Mouse (Mus musculus): ENCODE results near the gene Zbtb46. TPM values are rescaled to one million over a fixed set of nuclear protein-coding genes. Genes with fewer than 3 reads are reported as not detected.

Gene Zbtb46
- polyA plus RNA-seq, 1 experiment: 4.3 TPM

DNA sequence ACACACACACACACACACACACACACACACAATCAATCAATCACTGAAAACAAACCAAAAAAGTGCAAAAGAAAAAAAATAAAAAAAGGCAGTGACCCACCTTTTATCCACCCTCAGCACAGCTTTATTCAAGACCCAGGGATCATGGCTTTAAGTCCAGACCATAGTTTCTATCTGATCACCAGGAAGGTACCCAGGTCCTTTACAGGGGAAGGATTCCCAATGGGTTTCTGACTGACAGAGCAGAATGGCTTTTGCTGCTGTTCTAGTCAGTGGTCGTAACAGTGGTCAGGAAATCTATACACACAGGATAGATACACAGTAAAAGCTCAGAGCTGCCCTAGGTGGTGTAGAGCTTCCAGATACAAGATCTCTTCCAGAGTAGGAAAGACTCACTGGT lies 26.5 kb upstream of the Zbtb46 start:
- Histone ChIP-seq H3K9me3 (replicated peaks; ENCODE audit: control insufficient read depth, insufficient read depth, low read length, poor library complexity, severe bottlenecking) (no peaks in the 10 kb centered on the region), H3K27ac (ENCODE audit: insufficient read depth, low read length) (no peak overlapping the region), H3K27me3 (ENCODE audit: control insufficient read depth, insufficient read depth, low read length, poor library complexity, severe bottlenecking) (no peaks in the 10 kb centered on the region), H3K4me3 (ENCODE audit: low read depth, low read length) (no peak overlapping the region), H3K36me3 (ENCODE audit: control insufficient read depth, insufficient read depth, low read length, poor library complexity, severe bottlenecking) (no peaks in the 10 kb centered on the region), H3K9ac (ENCODE audit: low read depth, poor library complexity, severe bottlenecking) (no peak overlapping the region), H3K4me1 (ENCODE audit: control insufficient read depth, insufficient read depth, low read length) (no peaks in the 10 kb centered on the region)
- TF ChIP-seq POLR2A (IDR thresholded peaks at IDR 0.05; ENCODE audit: insufficient read depth, low read length): no peak
- no peak for TF ChIP-seq EP300 (IDR thresholded peaks at IDR 0.05; ENCODE audit: insufficient read depth, low read depth, low read length)
- TF ChIP-seq CTCF (IDR thresholded peaks at IDR 0.05; ENCODE audit: low read depth, low read length): no peak

DNA sequence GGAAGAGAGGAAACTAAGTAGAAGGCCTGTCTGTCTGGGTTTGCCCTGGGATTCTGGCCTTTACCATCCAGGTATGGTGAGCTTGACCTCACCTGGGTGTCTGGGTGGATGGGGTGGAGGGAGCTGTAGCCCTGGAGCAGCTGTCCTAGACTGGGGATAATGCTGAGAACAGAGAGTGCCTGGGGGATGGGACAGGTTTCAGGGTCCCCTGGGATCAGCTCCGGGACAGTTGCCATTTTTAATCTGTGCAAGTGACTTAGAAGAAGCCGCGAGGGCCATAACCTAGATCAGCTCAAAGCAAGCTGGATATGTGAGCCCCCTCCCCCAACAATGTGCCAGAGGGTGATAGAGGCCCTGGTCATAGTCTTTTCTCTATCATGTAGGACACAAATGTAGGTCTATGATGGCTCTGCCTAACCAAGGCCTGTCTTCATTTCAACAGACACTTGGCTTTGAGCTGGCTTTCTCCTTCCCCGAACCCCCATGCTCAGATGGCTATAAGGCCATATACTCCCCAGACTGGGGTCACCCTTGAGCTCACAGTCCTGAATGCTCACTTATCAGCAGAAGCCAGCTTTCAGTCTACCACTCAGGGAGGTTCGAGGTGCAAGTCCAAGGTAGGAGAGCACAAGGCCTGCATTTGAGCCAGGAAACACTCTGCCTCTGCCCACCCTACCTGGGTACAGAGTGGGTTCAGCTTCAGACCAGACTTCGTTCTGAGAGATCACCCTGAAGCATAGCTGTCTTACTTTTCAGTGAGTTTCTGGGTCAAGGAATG lies 25.4 kb upstream of the Zbtb46 start:
- TF ChIP-seq CTCF (IDR thresholded peaks at IDR 0.05; ENCODE audit: low read depth, low read length) (no peak), POLR2A (IDR thresholded peaks at IDR 0.05; ENCODE audit: insufficient read depth, low read length) (no peak), EP300 (IDR thresholded peaks at IDR 0.05; ENCODE audit: insufficient read depth, low read depth, low read length) (no peak)
- H3K27ac ChIP-seq (ENCODE audit: insufficient read depth, low read length): no peak overlapping the region

GRCm38 (mm10) chr2:181483562-181484318 lies 24.5 kb upstream of the Zbtb46 start:
- H3K27ac ChIP-seq (ENCODE audit: insufficient read depth, low read length): no peak overlapping the region
- H3K4me3 ChIP-seq (ENCODE audit: low read depth, low read length): no peak overlapping the region
- no peaks in the 10 kb centered on the region for H3K27me3 ChIP-seq (ENCODE audit: control insufficient read depth, insufficient read depth, low read length, poor library complexity, severe bottlenecking)
- TF ChIP-seq CTCF (IDR thresholded peaks at IDR 0.05; ENCODE audit: low read depth, low read length) (no peak), POLR2A (IDR thresholded peaks at IDR 0.05; ENCODE audit: insufficient read depth, low read length) (no peak), EP300 (IDR thresholded peaks at IDR 0.05; ENCODE audit: insufficient read depth, low read depth, low read length) (no peak)
- H3K4me1 ChIP-seq (ENCODE audit: control insufficient read depth, insufficient read depth, low read length): no peaks in the 10 kb centered on the region
- H3K9me3 ChIP-seq (replicated peaks; ENCODE audit: control insufficient read depth, insufficient read depth, low read length, poor library complexity, severe bottlenecking): no peaks in the 10 kb centered on the region
- H3K36me3 ChIP-seq (ENCODE audit: control insufficient read depth, insufficient read depth, low read length, poor library complexity, severe bottlenecking): no peaks in the 10 kb centered on the region
- no peak overlapping the region for H3K9ac ChIP-seq (ENCODE audit: low read depth, poor library complexity, severe bottlenecking)

More for the DNA sequence above, 25.4 kb upstream of the Zbtb46 start:
- H3K9me3 ChIP-seq (replicated peaks; ENCODE audit: control insufficient read depth, insufficient read depth, low read length, poor library complexity, severe bottlenecking): no peaks in the 10 kb centered on the region
- no peaks in the 10 kb centered on the region for H3K36me3 ChIP-seq (ENCODE audit: control insufficient read depth, insufficient read depth, low read length, poor library complexity, severe bottlenecking)
- no peaks in the 10 kb centered on the region for H3K27me3 ChIP-seq (ENCODE audit: control insufficient read depth, insufficient read depth, low read length, poor library complexity, severe bottlenecking)
- H3K4me3 ChIP-seq (ENCODE audit: low read depth, low read length): no peak overlapping the region
- no peaks in the 10 kb centered on the region for H3K4me1 ChIP-seq (ENCODE audit: control insufficient read depth, insufficient read depth, low read length)
- H3K9ac ChIP-seq (ENCODE audit: low read depth, poor library complexity, severe bottlenecking): no peak overlapping the region

GRCm38 (mm10) chr2:181483120-181483519 lies 23.9 kb upstream of the Zbtb46 start:
- Histone ChIP-seq H3K4me1 (ENCODE audit: control insufficient read depth, insufficient read depth, low read length) (no peaks in the 10 kb centered on the region), H3K9ac (ENCODE audit: low read depth, poor library complexity, severe bottlenecking) (no peak overlapping the region), H3K36me3 (ENCODE audit: control insufficient read depth, insufficient read depth, low read length, poor library complexity, severe bottlenecking) (no peaks in the 10 kb centered on the region), H3K4me3 (ENCODE audit: low read depth, low read length) (no peak overlapping the region), H3K9me3 (replicated peaks; ENCODE audit: control insufficient read depth, insufficient read depth, low read length, poor library complexity, severe bottlenecking) (no peaks in the 10 kb centered on the region), H3K27me3 (ENCODE audit: control insufficient read depth, insufficient read depth, low read length, poor library complexity, severe bottlenecking) (no peaks in the 10 kb centered on the region), H3K27ac (ENCODE audit: insufficient read depth, low read length) (no peak overlapping the region)
- TF ChIP-seq EP300 (IDR thresholded peaks at IDR 0.05; ENCODE audit: insufficient read depth, low read depth, low read length) (no peak), POLR2A (IDR thresholded peaks at IDR 0.05; ENCODE audit: insufficient read depth, low read length) (no peak), CTCF (IDR thresholded peaks at IDR 0.05; ENCODE audit: low read depth, low read length) (no peak)

- Histone ChIP-seq H3K27me3 (ENCODE audit: control insufficient read depth, insufficient read depth, low read length, poor library complexity, severe bottlenecking) (no peaks in the 10 kb centered on the region), H3K4me3 (ENCODE audit: low read depth, low read length) (no peak overlapping the region), H3K4me1 (ENCODE audit: control insufficient read depth, insufficient read depth, low read length) (no peaks in the 10 kb centered on the region), H3K9me3 (replicated peaks; ENCODE audit: control insufficient read depth, insufficient read depth, low read length, poor library complexity, severe bottlenecking) (no peaks in the 10 kb centered on the region), H3K27ac (ENCODE audit: insufficient read depth, low read length) (no peak overlapping the region), H3K36me3 (ENCODE audit: control insufficient read depth, insufficient read depth, low read length, poor library complexity, severe bottlenecking) (no peaks in the 10 kb centered on the region), H3K9ac (ENCODE audit: low read depth, poor library complexity, severe bottlenecking) (no peak overlapping the region)
- TF ChIP-seq EP300 (IDR thresholded peaks at IDR 0.05; ENCODE audit: insufficient read depth, low read depth, low read length) (no peak), CTCF (IDR thresholded peaks at IDR 0.05; ENCODE audit: low read depth, low read length) (no peak), POLR2A (IDR thresholded peaks at IDR 0.05; ENCODE audit: insufficient read depth, low read length) (no peak)
Observed at GRCm38 (mm10) chr2:181472256-181472827, 13.1 kb upstream of the Zbtb46 start.

All from ES-Bruce4 (cell line).